Mouse (Mus musculus): ENCODE measurements around the gene Slc6a16. TPM values are rescaled to one million over a fixed set of nuclear protein-coding genes. Genes with fewer than 3 reads are reported as not detected.

The Slc6a16 gene
- polyA plus RNA-seq, 1 experiment from 2014 or later: 0.18 TPM

DNA sequence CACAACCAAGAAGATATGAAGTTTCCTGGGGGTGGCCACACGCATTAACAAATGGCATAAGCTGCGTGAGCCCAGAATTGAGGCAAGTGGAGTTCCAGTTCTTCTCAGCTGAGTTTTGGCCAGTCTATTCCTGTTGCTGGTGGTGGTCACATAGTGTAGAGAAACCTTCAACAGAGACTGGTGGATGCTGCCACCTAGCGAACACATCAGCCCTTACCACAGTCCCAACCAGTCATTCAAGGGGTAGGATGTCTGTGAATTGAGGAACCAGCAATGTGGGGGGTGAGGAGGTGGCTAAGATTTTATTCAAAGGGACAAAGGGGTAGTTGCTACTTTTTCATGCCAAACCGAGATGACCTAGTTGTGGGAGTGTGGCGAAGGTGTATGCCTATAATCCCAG lies 58.9 kb downstream of the Slc6a16 start:
- TF ChIP-seq CTCF (IDR thresholded peaks at IDR 0.05; ENCODE audit: low read depth): peak; percentile 89
- 0 out of 2 replicates have a peak overlapping the region, but pooled peaks have one; percentile 13 for H3K9ac ChIP-seq (ENCODE audit: low read depth, low read length)
- H3K27me3 ChIP-seq (ENCODE audit: insufficient read depth, low read length): no peaks in the 10 kb centered on the region
- H3K27ac ChIP-seq: no peak overlapping the region
- no peak overlapping the region for H3K4me2 ChIP-seq (ENCODE audit: low read length)
- ATAC-seq (replicated peaks; ENCODE audit: low FRiP score, low read depth): peak; percentile 84
- peaks cover 7% of the 10 kb centered on the region; the same call in 1 of the 2 replicates for H3K36me3 ChIP-seq (ENCODE audit: insufficient read depth, low read length)
- no peaks in the 10 kb centered on the region for H3K9me3 ChIP-seq (replicated peaks; ENCODE audit: low read length)
- WGBS: 12% methylated on average over 5 of the region's 5 CpGs
- no peaks in the 10 kb centered on the region; the same call in 1 of the 2 replicates for H3K4me1 ChIP-seq (replicated peaks; ENCODE audit: insufficient read depth, low read length)
- DNase-seq (ENCODE audit: low spot score): peak; percentile 87
- H3K4me3 ChIP-seq (replicated peaks; ENCODE audit: low read depth, low read length): no peak overlapping the region

DNA sequence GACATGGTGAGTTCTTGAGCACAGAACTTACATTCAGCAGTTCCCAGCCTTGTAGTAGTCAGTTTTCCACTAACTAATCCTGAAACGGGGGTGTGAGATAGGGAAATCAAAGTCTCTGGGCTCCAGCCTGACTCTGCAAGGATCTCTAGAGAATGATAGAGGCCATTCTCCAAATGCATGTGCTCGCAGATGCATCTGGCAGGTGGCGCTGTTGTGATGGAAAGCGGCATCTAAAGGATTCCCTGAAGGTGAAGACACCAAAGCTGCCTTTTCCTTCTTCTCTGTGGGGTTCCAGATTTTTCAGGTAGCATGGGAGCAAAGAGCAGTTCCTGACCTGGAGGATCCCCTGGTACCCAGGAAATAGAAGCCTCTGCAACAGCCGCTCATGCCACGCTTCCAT lies 59.4 kb downstream of the Slc6a16 start:
- ATAC-seq (replicated peaks; ENCODE audit: low FRiP score, low read depth) (no peak), DNase-seq (ENCODE audit: low spot score) (peak; percentile 70)
- Histone ChIP-seq H3K27ac (no peak overlapping the region), H3K9me3 (replicated peaks; ENCODE audit: low read length) (no peaks in the 10 kb centered on the region), H3K4me3 (replicated peaks; ENCODE audit: low read depth, low read length) (no peak overlapping the region), H3K36me3 (ENCODE audit: insufficient read depth, low read length) (peaks cover 7% of the 10 kb centered on the region; the same call in 1 of the 2 replicates), H3K4me2 (ENCODE audit: low read length) (no peak overlapping the region), H3K27me3 (ENCODE audit: insufficient read depth, low read length) (no peaks in the 10 kb centered on the region), H3K4me1 (replicated peaks; ENCODE audit: insufficient read depth, low read length) (no peaks in the 10 kb centered on the region; the same call in 1 of the 2 replicates), H3K9ac (ENCODE audit: low read depth, low read length) (no peak overlapping the region)
- TF ChIP-seq CTCF (IDR thresholded peaks at IDR 0.05; ENCODE audit: low read depth): peak; percentile 72
- WGBS: 12% methylated on average over 6 of the region's 6 CpGs

DNA sequence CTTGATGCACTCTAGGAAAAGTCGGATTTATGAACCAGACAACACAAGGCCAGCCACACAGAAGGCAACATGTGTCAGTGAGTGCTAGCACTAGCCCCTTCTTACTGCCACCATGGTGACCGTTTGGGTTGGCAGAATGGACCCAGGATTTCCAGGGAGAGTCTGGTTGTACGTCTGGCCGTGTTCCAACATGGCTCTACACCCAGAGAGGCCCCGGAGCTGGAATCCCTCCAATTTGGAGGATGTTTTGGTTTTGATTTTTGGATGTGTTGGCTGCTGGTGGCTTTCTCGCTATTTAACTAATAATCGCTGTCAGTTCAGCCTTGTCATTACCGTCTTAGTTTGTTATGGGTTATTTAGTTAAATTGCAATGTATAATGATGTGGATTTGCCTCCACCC lies 61.7 kb downstream of the Slc6a16 start:
- Histone ChIP-seq H3K36me3 (ENCODE audit: insufficient read depth, low read length) (peaks cover 7% of the 10 kb centered on the region; the same call in 1 of the 2 replicates), H3K4me2 (ENCODE audit: low read length) (no peak overlapping the region), H3K4me1 (replicated peaks; ENCODE audit: insufficient read depth, low read length) (no peaks in the 10 kb centered on the region; the same call in 1 of the 2 replicates), H3K27ac (no peak overlapping the region), H3K9me3 (replicated peaks; ENCODE audit: low read length) (no peaks in the 10 kb centered on the region), H3K4me3 (replicated peaks; ENCODE audit: low read depth, low read length) (no peak overlapping the region), H3K9ac (ENCODE audit: low read depth, low read length) (no peak overlapping the region), H3K27me3 (ENCODE audit: insufficient read depth, low read length) (no peaks in the 10 kb centered on the region)
- ATAC-seq (replicated peaks; ENCODE audit: low FRiP score, low read depth): no peak
- DNase-seq (ENCODE audit: low spot score): no peak
- TF ChIP-seq CTCF (IDR thresholded peaks at IDR 0.05; ENCODE audit: low read depth): no peak
- 75% methylated on average over 8 of the region's 8 CpGs for WGBS

DNA sequence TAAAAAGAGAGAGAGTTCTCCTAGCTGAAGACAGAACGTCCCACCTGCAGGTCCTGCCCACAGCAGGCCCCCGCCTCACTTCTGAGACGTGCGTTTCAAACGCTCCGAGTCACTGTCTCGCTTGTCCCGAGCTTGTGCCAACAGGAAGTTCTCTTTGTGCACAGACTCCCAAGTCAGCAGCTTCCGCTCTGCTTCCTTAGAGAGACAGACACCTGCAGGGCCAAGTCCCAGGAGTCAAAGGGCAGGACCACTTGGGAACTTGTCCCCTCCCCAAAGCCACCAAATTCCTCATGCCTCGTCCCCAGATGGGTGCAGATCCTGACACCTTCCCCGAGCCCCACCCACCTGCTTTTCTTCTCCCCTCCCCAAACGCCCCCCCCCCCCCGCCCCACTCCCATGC lies 64.0 kb downstream of the Slc6a16 start:
- WGBS: 24% methylated on average over 12 of the region's 13 CpGs
- no peak overlapping the region for H3K4me3 ChIP-seq (replicated peaks; ENCODE audit: low read depth, low read length)
- ATAC-seq (replicated peaks; ENCODE audit: low FRiP score, low read depth): peak; percentile 33

DNA sequence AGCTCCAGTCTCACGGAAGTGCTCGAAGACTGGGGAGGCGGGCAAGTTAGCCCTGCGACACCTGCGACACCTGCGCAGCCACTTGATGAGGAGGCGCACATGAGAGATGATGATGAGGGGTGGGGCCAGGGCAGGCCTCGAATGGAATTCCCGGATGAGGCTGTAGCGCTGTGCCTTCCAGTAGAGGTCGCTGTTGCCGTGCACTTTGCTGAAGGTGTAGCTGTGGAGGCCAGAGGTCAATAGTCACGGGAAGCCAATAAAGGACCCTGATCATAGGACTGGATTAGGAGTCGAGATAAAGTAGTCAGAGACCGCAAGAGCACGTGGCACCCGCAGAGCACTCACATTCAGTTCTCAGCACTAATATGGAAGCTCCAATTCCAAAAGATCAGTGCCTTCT lies 64.4 kb downstream of the Slc6a16 start:
- DNase-seq (ENCODE audit: low spot score): peak; percentile 80

More for the DNA sequence above, 64.0 kb downstream of the Slc6a16 start:
- Histone ChIP-seq H3K36me3 (ENCODE audit: insufficient read depth, low read length) (peaks cover 10% of the 10 kb centered on the region; the same call in 1 of the 2 replicates), H3K27me3 (ENCODE audit: insufficient read depth, low read length) (no peaks in the 10 kb centered on the region), H3K4me1 (replicated peaks; ENCODE audit: insufficient read depth, low read length) (no peaks in the 10 kb centered on the region; the same call in 1 of the 2 replicates), H3K27ac (no peak overlapping the region), H3K4me2 (ENCODE audit: low read length) (peak overlapping the region; percentile 28), H3K9me3 (replicated peaks; ENCODE audit: low read length) (no peaks in the 10 kb centered on the region), H3K9ac (ENCODE audit: low read depth, low read length) (no peak overlapping the region)
- TF ChIP-seq CTCF (IDR thresholded peaks at IDR 0.05; ENCODE audit: low read depth): no peak
- DNase-seq (ENCODE audit: low spot score): no peak

DNA sequence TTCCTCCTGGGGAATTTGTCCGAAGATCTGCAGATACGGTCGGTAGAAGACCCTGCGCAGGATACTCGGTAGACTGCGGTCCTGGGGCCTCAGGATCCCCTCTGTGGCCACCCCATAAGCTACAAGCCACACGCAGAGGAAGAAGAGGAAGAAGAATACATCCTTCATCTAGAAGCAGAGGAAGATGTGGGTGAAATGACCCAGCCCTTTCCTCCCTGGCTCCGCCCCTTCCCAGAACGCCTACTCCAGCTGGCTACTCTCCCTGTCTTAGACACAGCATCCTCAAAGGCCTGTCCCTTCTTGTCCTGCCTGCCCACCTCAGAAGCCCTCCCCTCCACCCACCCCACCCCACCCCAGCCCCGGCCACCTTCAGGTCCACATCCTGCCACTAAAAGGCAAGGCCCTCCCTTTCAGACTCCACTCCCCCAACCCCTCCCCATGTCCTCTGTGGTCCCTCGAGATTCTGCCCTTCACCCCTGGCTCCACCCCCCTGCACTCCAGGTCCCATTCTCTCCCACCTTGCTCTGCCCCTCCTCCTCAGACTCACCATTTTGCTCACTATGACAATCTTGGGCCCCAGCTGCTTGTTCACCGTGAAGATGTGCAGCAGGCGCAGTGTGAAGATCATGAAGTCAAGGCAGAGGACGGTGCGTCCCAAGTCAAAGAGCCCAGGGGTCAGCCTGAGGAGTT lies 67.8 kb downstream of the Slc6a16 start:
- ATAC-seq (replicated peaks; ENCODE audit: low FRiP score, low read depth) (no peak), DNase-seq (ENCODE audit: low spot score) (no peak)
- 0 out of 2 replicates have a peak, but pooled peaks cover 3% of the 10 kb centered on the region for H3K36me3 ChIP-seq (ENCODE audit: insufficient read depth, low read length)
- TF ChIP-seq CTCF (IDR thresholded peaks at IDR 0.05; ENCODE audit: low read depth): no peak
- H3K4me3 ChIP-seq (replicated peaks; ENCODE audit: low read depth, low read length): no peak overlapping the region
- WGBS: 66% methylated on average over 15 of the region's 15 CpGs
- H3K27me3 ChIP-seq (ENCODE audit: insufficient read depth, low read length): no peaks in the 10 kb centered on the region
- H3K27ac ChIP-seq: no peak overlapping the region
- no peak overlapping the region for H3K9ac ChIP-seq (ENCODE audit: low read depth, low read length)
- no peaks in the 10 kb centered on the region; the same call in 1 of the 2 replicates for H3K4me1 ChIP-seq (replicated peaks; ENCODE audit: insufficient read depth, low read length)
- no peak overlapping the region for H3K4me2 ChIP-seq (ENCODE audit: low read length)
- H3K9me3 ChIP-seq (replicated peaks; ENCODE audit: low read length): no peaks in the 10 kb centered on the region

More for the DNA sequence above, 64.4 kb downstream of the Slc6a16 start:
- Histone ChIP-seq H3K36me3 (ENCODE audit: insufficient read depth, low read length) (peaks cover 10% of the 10 kb centered on the region; the same call in 1 of the 2 replicates), H3K27ac (no peak overlapping the region), H3K4me1 (replicated peaks; ENCODE audit: insufficient read depth, low read length) (no peaks in the 10 kb centered on the region; the same call in 1 of the 2 replicates), H3K9ac (ENCODE audit: low read depth, low read length) (no peak overlapping the region), H3K9me3 (replicated peaks; ENCODE audit: low read length) (no peaks in the 10 kb centered on the region), H3K27me3 (ENCODE audit: insufficient read depth, low read length) (no peaks in the 10 kb centered on the region), H3K4me2 (ENCODE audit: low read length) (peak overlapping the region; percentile 28), H3K4me3 (replicated peaks; ENCODE audit: low read depth, low read length) (no peak overlapping the region)
- ATAC-seq (replicated peaks; ENCODE audit: low FRiP score, low read depth): peak; percentile 68
- WGBS: 13% methylated on average over 17 of the region's 17 CpGs
- peak; percentile 89 for TF ChIP-seq CTCF (IDR thresholded peaks at IDR 0.05; ENCODE audit: low read depth)
